ENCODE assay signal across 10 mouse cellular contexts in genomic region chr7:130708940-130709339, GRCm38 (mm10).
DNase-seq lines count a peak whose midpoint lies in the region; ATAC-seq lines count a peak whose summit lies in the region.
"Had no signal": no experiment of that assay in that cellular context is flagged by ENCODE, and none has a peak within 500 bp of the region (broad histone marks: within the 10 kb centered on the region; RNA-seq: fewer than 3 reads in every experiment).

No protein-coding gene starts in this region.

- 17% methylated on average over 9 of the region's 9 CpGs for WGBS in heart, embryonic 13.5 days

- H3K36me3 ChIP-seq in heart, embryonic 13.5 days = no peaks in the 10 kb centered on the region

- H3K9me3 ChIP-seq in heart, embryonic 13.5 days = no peaks in the 10 kb centered on the region

- no peak for DNase-seq in heart, adult 18-20 months
- peak; percentile 36 for DNase-seq in ovary, adult 18-20 months (ENCODE audit: low spot score)
- no peak for DNase-seq in ovary, postnatal 10 days (ENCODE audit: low spot score)
- DNase-seq in kidney, postnatal 36 days = peak; percentile 65 to 81
- DNase-seq in cerebellum, adult 9-11 months = no peak
- no peak for DNase-seq in testis, postnatal 10 days (ENCODE audit: low spot score)
- DNase-seq in right cerebral cortex, postnatal 10 days (ENCODE audit: low spot score in 2 of 2) = no peak
- DNase-seq: lung, postnatal 36 days had no signal

- peaks cover 65% of the 10 kb centered on the region for H3K4me1 ChIP-seq in heart, embryonic 13.5 days

- no peaks in the 10 kb centered on the region for H3K27me3 ChIP-seq in heart, embryonic 13.5 days (replicated peaks)

- no peak for ATAC-seq in heart, embryonic 13.5 days (ENCODE audit: extremely low read depth, insufficient number of reproducible peaks, low FRiP score, low TSS enrichment)

- peak overlapping the region; percentile 22; the same call in 1 of the 2 replicates for H3K4me2 ChIP-seq in heart, embryonic 13.5 days

- peak overlapping the region; percentile 58 for H3K27ac ChIP-seq in heart, embryonic 13.5 days (replicated peaks)
- H3K27ac ChIP-seq: layer of hippocampus, adult 2 months had no signal

- peak overlapping the region; percentile 40; the same call in 1 of the 2 replicates for H3K9ac ChIP-seq in heart, embryonic 13.5 days

- H3K4me3 ChIP-seq in heart, embryonic 13.5 days = no peak overlapping the region
- H3K4me3 ChIP-seq: layer of hippocampus, adult 2 months had no signal

Comparison
In these comparisons a context has a peak if more than half of its experiments do, and no peak if none do; other contexts are left out.
1. DNase-seq: peak in ovary, adult 18-20 months (single experiment) and kidney, postnatal 36 days (2 of 2); none in heart, adult 18-20 months (0 of 2), ovary, postnatal 10 days (single experiment), cerebellum, adult 9-11 months (single experiment), testis, postnatal 10 days (single experiment) and right cerebral cortex, postnatal 10 days (0 of 2).